Mouse (Mus musculus): ENCODE results near the gene Cadm2.

DNA sequence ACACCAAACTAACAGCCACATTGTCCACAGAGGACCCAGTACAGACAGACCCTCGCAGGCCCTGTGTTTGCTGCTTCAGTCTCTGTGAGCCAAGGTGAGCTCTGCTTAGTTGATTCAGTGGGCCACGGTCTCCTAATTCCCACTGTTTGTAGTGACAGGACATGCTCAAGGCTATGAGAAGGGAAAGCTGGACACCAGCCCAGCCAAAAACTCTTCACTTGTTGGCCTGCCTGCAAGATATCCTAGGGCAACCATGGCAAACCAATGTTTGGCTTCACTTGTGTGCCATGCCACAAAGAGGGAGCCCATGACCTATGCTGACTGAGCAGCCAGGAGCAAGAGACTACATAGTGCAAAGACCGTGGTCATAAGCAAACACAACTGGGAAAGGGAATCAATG is 795.8 kb downstream of the Cadm2 start:
- TF ChIP-seq POLR2A (IDR thresholded peaks at IDR 0.05; ENCODE audit: extremely low read depth, insufficient read depth, low read length) (no peak), CTCF (IDR thresholded peaks at IDR 0.05; ENCODE audit: low read depth, low read length) (no peak)
